Mouse (Mus musculus): ENCODE results near the gene Scaf1.
A peak's percentile ranks its signal among the peaks of the same experiment; 100 is the strongest.

DNA sequence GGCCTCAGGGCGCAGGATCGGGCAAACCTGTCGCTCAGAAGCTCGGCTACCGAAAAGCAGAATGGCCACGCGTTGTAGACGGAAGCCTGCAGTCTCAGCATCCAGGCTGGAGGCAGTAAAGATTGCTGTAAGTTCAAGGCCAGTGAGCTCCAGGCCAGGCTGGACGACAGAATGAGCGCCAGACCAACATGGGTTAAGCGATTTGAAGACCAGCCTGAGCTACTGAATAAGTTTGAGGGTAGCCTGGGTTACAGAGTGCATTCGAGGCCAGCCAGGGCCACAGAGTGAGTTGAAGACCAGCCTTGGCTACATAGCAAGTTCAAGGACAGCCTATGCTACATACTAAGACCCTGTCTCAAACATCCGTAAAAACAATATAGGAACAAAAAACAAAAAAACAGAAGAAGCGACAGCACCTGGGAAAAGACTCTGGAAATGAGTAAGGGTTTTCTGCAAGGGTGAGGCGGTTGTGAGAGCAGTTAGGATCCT is 18.2 kb downstream of the Scaf1 start:
- TF ChIP-seq CTCF (IDR thresholded peaks at IDR 0.05; ENCODE audit: insufficient read depth, low read depth, low read length) (no peak), POLR2A (IDR thresholded peaks at IDR 0.05; ENCODE audit: insufficient read depth, low read depth, low read length) (0 out of 2 replicates have a peak, but pooled peaks have one; percentile 6)
